Mouse (Mus musculus): ENCODE results near the gene Ccpg1os. TPM values are rescaled to one million over a fixed set of nuclear protein-coding genes. Genes with fewer than 3 reads are reported as not detected.

Gene Ccpg1os
- 1 to 10 TPM; 5.5 to 7.0 TPM for total RNA-seq (2021)

GRCm38 (mm10) chr9:72985250-72986220, at the start of gene Ccpg1os, which contains the start of gene Ccpg1:
TSS of gene Ccpg1os (minus strand) at chr9:72985382.
TSS of gene Ccpg1 (plus strand) at chr9:72985429.
- intact Hi-C loops (cut with DNase I): no loop called here

GRCm38 (mm10) chr9:73033406-73033805, 48.2 kb upstream of the Ccpg1os start:
- DNase-seq: no peak
- intact Hi-C loops (cut with DNase I): no loop called here

More at GRCm38 (mm10) chr9:72985250-72986220, at the start of gene Ccpg1os, which contains the start of gene Ccpg1:
- DNase-seq: peak; percentile 98

GRCm38 (mm10) chr9:73031421-73031820, 46.2 kb upstream of the Ccpg1os start:
- intact Hi-C loops (cut with DNase I): no loop called here

DNA sequence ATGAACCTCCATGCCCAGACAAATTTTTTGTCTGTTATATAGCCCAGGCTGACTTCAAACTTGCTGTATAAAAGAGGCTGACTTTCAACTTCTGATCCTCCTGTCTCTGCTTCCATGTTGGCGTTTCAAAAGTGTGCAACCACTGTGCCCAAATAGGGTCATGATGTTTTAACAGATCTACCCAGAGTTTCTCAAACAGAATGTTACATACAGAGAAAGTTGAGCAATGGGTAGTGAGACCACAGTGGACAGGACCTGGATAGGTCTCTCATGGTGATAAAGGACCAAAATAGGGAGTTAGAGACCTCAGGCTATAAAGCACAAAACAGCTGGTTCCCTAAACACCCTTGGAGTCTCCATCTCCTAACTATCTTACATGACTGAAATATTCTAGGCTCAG, 45.3 kb upstream of the Ccpg1os start:
- no peak for DNase-seq
- intact Hi-C loops (cut with DNase I): no loop called here

More at GRCm38 (mm10) chr9:73031421-73031820, 46.2 kb upstream of the Ccpg1os start:
- DNase-seq: no peak

- intact Hi-C loops (cut with DNase I): no loop called here
- DNase-seq: peak; percentile 46
Observed at GRCm38 (mm10) chr9:73025818-73026636, 40.8 kb upstream of the Ccpg1os start.

GRCm38 (mm10) chr9:73020566-73021097, 35.5 kb upstream of the Ccpg1os start:
- DNase-seq: no peak
- intact Hi-C loops (cut with DNase I): no loop called here

DNA sequence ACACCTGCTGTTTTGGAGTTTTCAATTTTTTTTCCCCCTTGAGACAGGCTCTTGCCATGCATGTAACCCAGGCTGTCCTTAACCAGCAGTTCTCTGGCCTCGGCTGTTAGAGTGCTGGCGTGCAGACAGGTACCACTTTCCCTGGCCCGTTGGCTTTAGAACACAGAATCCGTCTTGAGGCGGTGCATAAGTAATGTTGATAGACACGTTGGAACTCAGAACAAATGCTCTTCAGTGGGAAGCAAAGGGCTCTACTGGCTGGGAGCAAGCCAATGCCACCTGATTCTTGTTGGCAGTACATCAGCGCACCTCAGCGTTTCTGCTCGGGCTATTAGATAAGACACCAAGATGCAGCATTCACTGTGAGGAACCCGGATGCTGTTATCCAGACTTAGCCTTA, 34.7 kb upstream of the Ccpg1os start:
- intact Hi-C loops (cut with DNase I): no loop called here
- DNase-seq: peak; percentile 11

DNA sequence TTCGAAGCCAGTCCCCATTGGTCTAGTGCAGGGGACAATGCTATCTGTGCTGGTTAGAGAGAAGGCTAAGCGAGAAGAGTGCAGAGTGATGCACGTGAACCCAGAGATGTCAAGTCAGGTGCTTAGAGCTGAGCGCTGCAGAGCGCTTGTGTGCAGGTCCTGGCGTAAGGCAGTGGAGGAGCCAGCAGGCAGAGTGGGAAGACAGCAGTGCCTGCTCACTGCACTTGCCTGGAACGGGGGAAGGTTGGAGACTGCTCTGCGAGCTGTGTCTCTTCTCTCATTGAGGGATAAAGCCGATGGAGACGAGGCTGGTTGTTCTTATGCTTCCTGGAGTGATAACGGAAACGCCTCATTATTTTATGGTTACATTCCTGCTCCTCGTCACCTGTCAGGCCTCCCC, 29.5 kb upstream of the Ccpg1os start:
- DNase-seq: no peak
- intact Hi-C loops (cut with DNase I): no loop called here

GRCm38 (mm10) chr9:73012629-73013028, 27.4 kb upstream of the Ccpg1os start:
- intact Hi-C loops (cut with DNase I): no loop called here
- no peak for DNase-seq

- intact Hi-C loops (cut with DNase I): no loop called here
- no peak for DNase-seq
Observed at GRCm38 (mm10) chr9:73008384-73008783, 23.2 kb upstream of the Ccpg1os start.

DNA sequence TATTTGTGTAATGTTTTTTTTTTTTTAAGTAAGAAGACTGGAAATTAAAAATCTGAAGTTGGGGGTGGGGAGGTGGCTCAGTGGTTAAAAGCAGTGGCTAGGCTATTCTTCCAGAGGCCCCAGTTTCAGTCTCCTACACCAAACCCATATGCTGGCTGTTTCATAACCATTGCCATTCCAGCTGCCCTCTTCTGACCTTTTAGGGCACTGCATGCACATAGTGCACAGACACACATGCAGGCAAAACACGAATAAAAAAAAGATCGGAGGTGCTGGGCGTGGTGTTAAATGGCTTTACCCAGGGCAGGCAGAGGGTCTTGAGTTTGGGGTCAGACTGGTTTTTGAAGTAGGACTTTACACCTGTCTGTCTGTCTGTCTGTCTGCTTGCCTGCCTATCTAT, 21.0 kb upstream of the Ccpg1os start:
- DNase-seq: no peak
- intact Hi-C loops (cut with DNase I): no loop called here

DNA sequence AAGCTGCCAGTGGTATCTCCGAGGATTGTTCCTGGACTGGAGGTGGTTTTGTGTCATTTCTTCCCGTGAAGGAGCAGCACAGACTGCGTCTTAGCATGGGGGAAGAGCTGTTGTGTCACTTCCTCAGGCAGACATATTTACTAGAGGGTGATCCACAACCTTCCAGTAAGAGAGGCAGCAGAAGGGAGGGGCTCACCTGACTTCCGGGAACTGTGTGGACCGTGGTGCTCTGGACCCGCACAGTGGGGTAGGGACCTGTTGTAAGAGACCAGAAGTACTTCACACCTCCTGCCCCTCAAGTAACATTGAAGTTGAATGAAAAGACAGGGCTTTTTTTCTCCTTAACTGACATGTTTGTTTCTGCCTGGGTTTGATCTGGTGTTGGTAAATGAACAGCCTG, 19.9 kb upstream of the Ccpg1os start:
- intact Hi-C loops (cut with DNase I): no loop called here

DNA sequence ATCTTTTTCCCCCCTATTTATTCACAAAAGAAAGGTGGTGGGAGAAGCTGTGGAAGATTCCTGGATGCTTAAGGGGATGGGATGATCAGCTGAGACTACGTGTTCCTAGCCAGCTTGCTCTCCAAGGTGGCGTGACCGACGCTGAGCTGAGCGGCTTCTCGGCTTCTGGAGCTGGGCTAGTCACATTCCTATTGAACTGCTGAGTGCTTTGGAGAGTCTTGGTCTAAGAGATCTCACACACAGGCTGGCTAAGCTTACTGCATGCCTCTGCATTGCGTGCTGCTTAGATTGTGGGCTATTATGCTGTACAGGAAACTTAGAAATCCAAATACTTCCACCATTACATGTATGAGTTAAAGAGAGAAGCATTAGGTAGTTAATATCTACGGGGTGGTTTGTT, 18.9 kb upstream of the Ccpg1os start:
- intact Hi-C loops (cut with DNase I): no loop called here
- DNase-seq: no peak

More for the DNA sequence above, 19.9 kb upstream of the Ccpg1os start:
- no peak for DNase-seq

GRCm38 (mm10) chr9:73002177-73002576, 17.0 kb upstream of the Ccpg1os start:
- intact Hi-C loops (cut with DNase I): no loop called here
- peak; percentile 7 for DNase-seq

DNA sequence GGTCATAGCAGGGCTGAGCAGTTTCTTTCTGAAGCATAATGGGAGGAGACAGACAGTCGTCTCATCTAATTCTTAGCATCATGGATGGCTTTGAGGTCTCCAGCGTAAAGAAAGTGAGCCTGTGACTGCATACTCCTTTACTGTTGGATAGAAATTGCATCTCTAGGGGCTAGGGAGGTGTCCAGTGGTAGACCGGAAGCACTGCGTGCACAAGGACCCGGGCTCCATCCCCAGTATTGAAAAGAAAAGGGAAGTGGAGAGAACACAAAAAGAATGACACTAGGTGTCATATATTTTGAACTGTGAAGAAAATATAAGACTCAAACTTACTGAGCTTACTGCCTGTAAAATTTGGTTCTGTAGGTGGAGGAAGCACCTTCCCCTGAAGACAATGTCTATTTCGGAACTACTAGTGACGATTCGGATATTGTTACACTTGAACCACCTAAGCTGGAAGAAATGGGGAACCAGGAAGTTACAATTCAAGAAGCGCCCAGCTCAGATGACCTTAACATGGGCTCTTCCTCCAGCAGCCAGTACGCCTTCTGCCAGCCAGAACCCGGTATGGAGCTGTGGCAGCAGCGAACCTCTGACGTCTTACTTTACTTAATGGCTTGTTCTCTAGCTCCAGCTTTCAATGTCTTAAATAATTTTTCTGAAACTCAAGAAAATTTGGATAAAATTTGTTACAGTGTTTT, 16.3 kb upstream of the Ccpg1os start:
- intact Hi-C loops (cut with DNase I): no loop called here
- DNase-seq: no peak

- DNase-seq: no peak
- intact Hi-C loops (cut with DNase I): no loop called here
Observed at GRCm38 (mm10) chr9:73000487-73000886, 15.3 kb upstream of the Ccpg1os start.

- intact Hi-C loops (cut with DNase I): no loop called here
- DNase-seq: no peak
Observed at GRCm38 (mm10) chr9:72996806-72997205, 11.6 kb upstream of the Ccpg1os start.

GRCm38 (mm10) chr9:72996167-72996566, 11.0 kb upstream of the Ccpg1os start:
- intact Hi-C loops (cut with DNase I): no loop called here
- no peak for DNase-seq

GRCm38 (mm10) chr9:72992576-72992975, 7.4 kb upstream of the Ccpg1os start:
- no peak for DNase-seq
- intact Hi-C loops (cut with DNase I): no loop called here

- DNase-seq: no peak
- intact Hi-C loops (cut with DNase I): no loop called here
Observed at GRCm38 (mm10) chr9:72991420-72991819, 6.2 kb upstream of the Ccpg1os start.
